Mouse (Mus musculus): Measurements from ENCODE around the gene Gpr158. TPM values are rescaled to one million over a fixed set of nuclear protein-coding genes. Genes with fewer than 3 reads are reported as not detected.
A peak's percentile ranks its signal among the peaks of the same experiment; 100 is the strongest.

Gene Gpr158
- 0.11 TPM in 1 of 2 replicates, not detected in the other for polyA plus RNA-seq (2015; fragmentation: Nextera tagmentation; extraction: Ambion mirVana)

DNA sequence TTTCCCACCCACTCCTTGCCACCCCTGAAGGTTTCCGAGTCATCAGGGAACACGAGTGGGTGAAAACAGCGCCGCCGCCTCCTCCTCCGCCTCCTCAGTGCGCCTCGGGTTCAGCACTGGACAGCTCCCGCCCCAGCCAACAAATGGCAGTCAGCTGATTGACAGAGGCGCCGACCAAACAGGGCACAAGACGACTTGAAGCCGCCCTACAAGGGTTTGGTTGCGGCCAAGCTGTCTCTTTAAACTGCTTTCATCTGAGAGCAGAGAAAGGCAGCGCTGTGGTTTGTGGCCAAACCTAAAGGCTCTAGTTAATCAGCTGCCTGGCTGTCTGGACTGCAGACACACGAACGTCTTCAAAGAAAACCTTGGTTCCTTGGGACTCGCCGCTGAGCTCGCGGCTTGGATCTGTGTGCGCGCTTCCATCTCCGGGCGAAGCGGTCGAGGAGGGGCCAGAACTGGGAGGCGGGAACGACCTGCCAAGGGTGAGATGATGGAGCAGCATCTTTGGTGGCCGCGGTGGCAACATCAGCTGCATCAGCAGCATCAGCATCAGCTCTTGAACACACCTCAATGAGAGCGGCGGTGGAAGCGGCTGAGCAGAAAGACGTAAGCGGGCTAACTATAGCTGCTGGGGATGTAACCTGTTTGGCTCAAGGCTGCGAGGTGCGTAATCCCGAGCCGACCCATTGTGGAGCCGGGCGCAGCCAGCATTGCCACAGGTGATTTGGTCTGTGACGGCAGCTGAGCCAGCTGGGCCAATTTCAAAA lies at the start of gene Gpr158:
Gpr158 (plus strand) TSS at position 198 of the 767 bp plus-strand sequence.
- ATAC-seq (ENCODE audit: insufficient number of reproducible peaks, insufficient read depth, low FRiP score, low TSS enrichment, low read depth), result peak; percentile 91
- Histone ChIP-seq H3K9me3 (0 out of 2 replicates have a peak, but pooled peaks cover 2% of the 10 kb centered on the region), H3K27ac (no peak within 1 kb of the TSS), H3K27me3 (peaks cover 45% of the 10 kb centered on the region), H3K4me2 (peak within 1 kb of the TSS; percentile 73), H3K36me3 (no peaks in the 10 kb centered on the region), H3K4me3 (peak within 1 kb of the TSS; percentile 48), H3K4me1 (peaks cover 5% of the 10 kb centered on the region; the same call in 1 of the 2 replicates), H3K9ac (no peak within 1 kb of the TSS)
- WGBS, result 1% methylated on average over 43 of the region's 43 CpGs

- H3K36me3 ChIP-seq, result no peaks in the 10 kb centered on the region
- no peak overlapping the region for H3K4me2 ChIP-seq
- H3K9me3 ChIP-seq, result no peaks in the 10 kb centered on the region
- H3K4me3 ChIP-seq, result no peak overlapping the region
- no peak overlapping the region for H3K9ac ChIP-seq
- no peak overlapping the region for H3K27ac ChIP-seq
- no peaks in the 10 kb centered on the region for H3K4me1 ChIP-seq
- WGBS, result 66% methylated on average over 5 of the region's 5 CpGs
- ATAC-seq (ENCODE audit: insufficient number of reproducible peaks, insufficient read depth, low FRiP score, low TSS enrichment, low read depth), result no peak
- no peaks in the 10 kb centered on the region for H3K27me3 ChIP-seq
Measured at GRCm38 (mm10) chr2:21343821-21344220, 23.5 kb upstream of the Gpr158 start.

DNA sequence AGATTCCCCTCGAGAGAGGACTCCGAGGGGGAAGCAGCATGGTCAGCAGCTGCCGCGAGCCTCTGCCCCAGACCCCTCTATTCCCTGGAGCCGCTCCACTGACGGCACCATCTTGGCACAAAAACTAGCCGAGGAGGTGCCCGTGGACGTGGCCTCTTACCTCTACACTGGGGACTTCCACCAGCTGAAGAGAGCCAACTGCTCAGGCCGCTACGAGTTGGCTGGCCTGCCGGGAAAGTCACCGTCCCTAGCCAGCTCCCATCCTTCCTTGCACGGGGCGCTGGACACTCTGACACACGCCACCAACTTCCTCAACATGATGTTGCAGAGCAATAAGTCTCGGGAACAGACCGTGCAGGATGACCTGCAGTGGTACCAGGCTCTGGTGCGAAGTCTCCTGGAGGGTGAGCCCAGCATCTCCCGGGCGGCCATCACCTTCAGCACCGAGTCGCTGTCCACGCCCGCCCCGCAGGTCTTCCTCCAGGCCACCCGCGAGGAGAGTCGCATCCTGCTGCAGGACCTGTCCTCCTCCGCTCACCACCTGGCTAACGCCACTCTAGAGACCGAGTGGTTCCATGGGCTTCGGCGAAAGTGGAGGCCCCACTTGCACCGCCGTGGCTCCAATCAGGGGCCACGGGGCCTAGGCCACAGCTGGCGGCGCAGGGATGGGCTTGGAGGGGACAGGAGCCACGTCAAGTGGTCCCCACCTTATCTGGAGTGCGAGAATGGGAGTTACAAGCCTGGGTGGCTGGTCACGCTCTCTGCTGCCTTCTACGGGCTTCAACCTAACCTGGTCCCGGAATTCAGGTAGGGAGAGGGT lies 1.2 kb downstream of the Gpr158 start:
- Histone ChIP-seq H3K4me2 (no peak overlapping the region; the same call in 1 of the 2 replicates), H3K27ac (no peak overlapping the region), H3K9me3 (0 out of 2 replicates have a peak, but pooled peaks cover 2% of the 10 kb centered on the region), H3K36me3 (no peaks in the 10 kb centered on the region), H3K27me3 (peaks cover 45% of the 10 kb centered on the region), H3K4me1 (peaks cover 5% of the 10 kb centered on the region; the same call in 1 of the 2 replicates), H3K4me3 (no peak overlapping the region), H3K9ac (no peak overlapping the region)
- WGBS, result 14% methylated on average over 44 of the region's 44 CpGs
- 0 out of 2 replicates have a peak, but pooled peaks have one; percentile 26 for ATAC-seq (ENCODE audit: insufficient number of reproducible peaks, insufficient read depth, low FRiP score, low TSS enrichment, low read depth)

- Histone ChIP-seq H3K9ac (no peak overlapping the region), H3K36me3 (no peaks in the 10 kb centered on the region), H3K27me3 (peaks cover 45% of the 10 kb centered on the region), H3K4me3 (no peak overlapping the region), H3K27ac (no peak overlapping the region), H3K4me1 (peaks cover 5% of the 10 kb centered on the region; the same call in 1 of the 2 replicates), H3K9me3 (0 out of 2 replicates have a peak, but pooled peaks cover under 1% of the 10 kb centered on the region), H3K4me2 (no peak overlapping the region)
- 40% methylated on average over 6 of the region's 6 CpGs for WGBS
- no peak for ATAC-seq (ENCODE audit: insufficient number of reproducible peaks, insufficient read depth, low FRiP score, low TSS enrichment, low read depth)
Measured at GRCm38 (mm10) chr2:21369171-21369485, 1.8 kb downstream of the Gpr158 start.

DNA sequence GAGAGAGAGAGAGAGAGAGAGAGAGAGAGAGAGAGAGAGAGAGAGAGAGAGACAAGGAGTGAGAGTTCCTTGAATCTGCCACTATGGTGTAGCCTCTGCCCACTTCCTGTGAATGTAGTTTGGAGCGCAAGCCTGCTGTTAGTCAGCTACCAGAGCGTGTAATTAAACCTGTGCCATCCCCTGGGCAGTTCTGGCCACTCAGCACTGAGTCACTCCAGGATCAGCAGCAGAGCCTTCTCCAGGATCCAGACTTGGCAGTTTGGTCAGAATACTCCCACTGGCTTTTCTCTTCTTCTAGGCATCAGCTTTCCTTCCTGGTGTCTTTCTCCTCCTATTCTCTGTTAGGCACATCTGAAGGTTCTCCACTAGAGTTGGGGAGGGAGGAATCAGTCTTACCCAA lies 2.2 kb downstream of the Gpr158 start:
- H3K4me3 ChIP-seq, result no peak overlapping the region
- peaks cover 45% of the 10 kb centered on the region for H3K27me3 ChIP-seq
- WGBS, result 52% methylated on average over 2 of the region's 2 CpGs
- H3K9me3 ChIP-seq, result no peaks in the 10 kb centered on the region
- no peak overlapping the region for H3K4me2 ChIP-seq
- no peaks in the 10 kb centered on the region for H3K36me3 ChIP-seq
- H3K9ac ChIP-seq, result no peak overlapping the region
- H3K4me1 ChIP-seq, result peaks cover 5% of the 10 kb centered on the region; the same call in 1 of the 2 replicates
- ATAC-seq (ENCODE audit: insufficient number of reproducible peaks, insufficient read depth, low FRiP score, low TSS enrichment, low read depth), result no peak
- no peak overlapping the region for H3K27ac ChIP-seq

DNA sequence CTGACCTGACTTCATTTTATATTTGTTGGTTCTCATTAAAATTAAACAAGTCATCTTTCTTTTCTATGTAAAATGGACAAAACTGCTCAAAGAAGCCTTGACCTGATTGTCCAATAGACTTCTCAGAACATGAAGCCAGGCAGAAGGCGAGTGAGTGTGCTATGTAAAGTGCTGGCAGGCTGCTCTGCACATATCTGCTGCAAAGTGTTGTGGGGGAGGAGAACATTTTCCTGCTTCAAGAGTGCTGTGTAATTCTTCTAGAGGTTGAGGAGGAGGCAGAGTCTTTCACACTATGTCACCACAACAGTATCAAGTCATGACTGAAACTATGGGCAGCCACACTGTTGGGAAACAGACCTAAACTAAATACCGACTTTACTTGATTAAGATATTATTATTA lies 12.2 kb downstream of the Gpr158 start:
- Histone ChIP-seq H3K27ac (no peak overlapping the region), H3K36me3 (no peaks in the 10 kb centered on the region), H3K9ac (no peak overlapping the region), H3K27me3 (no peaks in the 10 kb centered on the region), H3K4me1 (no peaks in the 10 kb centered on the region), H3K4me2 (no peak overlapping the region), H3K9me3 (no peaks in the 10 kb centered on the region), H3K4me3 (no peak overlapping the region)
- ATAC-seq (ENCODE audit: insufficient number of reproducible peaks, insufficient read depth, low FRiP score, low TSS enrichment, low read depth), result no peak
- 76% methylated on average over 2 of the region's 2 CpGs for WGBS

DNA sequence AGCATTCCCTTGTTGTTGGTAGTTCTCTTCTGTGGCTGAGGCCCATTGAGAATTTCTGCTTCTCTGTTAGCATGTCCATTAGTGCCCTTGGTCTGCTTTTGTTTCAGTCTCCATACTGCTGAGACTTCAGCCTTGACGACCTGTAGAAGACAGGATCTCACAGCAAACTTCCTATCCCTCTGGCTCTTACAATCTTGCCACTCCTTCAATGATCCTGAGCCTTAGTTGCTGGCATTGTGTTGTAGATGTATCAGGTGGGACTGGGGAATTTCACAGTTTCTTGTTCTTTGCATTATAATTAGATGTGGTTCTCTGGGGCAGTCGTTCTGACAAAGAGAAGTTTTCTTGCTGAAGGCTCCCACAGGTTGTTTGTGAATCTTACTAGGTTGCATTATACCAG lies 25.4 kb downstream of the Gpr158 start:
- ATAC-seq (ENCODE audit: insufficient number of reproducible peaks, insufficient read depth, low FRiP score, low TSS enrichment, low read depth), result no peak
- no peak overlapping the region for H3K9ac ChIP-seq
- no peaks in the 10 kb centered on the region for H3K27me3 ChIP-seq
- 6% methylated on average over 2 of the region's 2 CpGs for WGBS
- H3K36me3 ChIP-seq, result no peaks in the 10 kb centered on the region
- H3K27ac ChIP-seq, result no peak overlapping the region
- no peaks in the 10 kb centered on the region for H3K4me1 ChIP-seq
- H3K9me3 ChIP-seq, result no peaks in the 10 kb centered on the region
- no peak overlapping the region for H3K4me2 ChIP-seq
- H3K4me3 ChIP-seq, result no peak overlapping the region

DNA sequence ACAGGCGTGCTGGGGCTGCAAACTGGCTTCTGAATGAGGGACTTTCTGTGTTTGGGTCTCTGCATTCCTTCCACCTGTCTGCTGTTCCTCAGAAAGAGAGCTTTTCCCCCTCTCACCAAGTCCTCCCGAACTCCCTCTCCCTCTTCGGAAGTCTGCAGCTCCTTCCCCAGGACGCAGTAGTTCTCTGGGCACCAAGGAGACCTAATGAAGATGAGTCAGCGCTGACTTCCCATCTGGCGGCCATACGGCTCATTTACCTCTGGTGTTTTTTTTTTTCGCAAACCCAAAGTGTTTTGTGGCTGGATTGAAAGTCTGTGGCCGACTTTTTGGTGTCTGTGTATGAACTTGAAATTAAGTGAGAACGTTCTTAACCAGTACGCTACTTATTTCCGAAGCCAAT lies 30.0 kb downstream of the Gpr158 start:
- Histone ChIP-seq H3K9ac (no peak overlapping the region), H3K4me1 (no peaks in the 10 kb centered on the region), H3K27me3 (no peaks in the 10 kb centered on the region), H3K4me3 (no peak overlapping the region), H3K9me3 (no peaks in the 10 kb centered on the region), H3K4me2 (no peak overlapping the region), H3K36me3 (no peaks in the 10 kb centered on the region), H3K27ac (no peak overlapping the region)
- 73% methylated on average over 12 of the region's 12 CpGs for WGBS
- no peak for ATAC-seq (ENCODE audit: insufficient number of reproducible peaks, insufficient read depth, low FRiP score, low TSS enrichment, low read depth)

- 50% methylated on average over 3 of the region's 3 CpGs for WGBS
Measured at GRCm38 (mm10) chr2:21399657-21400056, 32.3 kb downstream of the Gpr158 start.

GRCm38 (mm10) chr2:21405617-21406016 lies 38.3 kb downstream of the Gpr158 start:
- Histone ChIP-seq H3K36me3 (no peaks in the 10 kb centered on the region), H3K4me2 (no peak overlapping the region), H3K27me3 (no peaks in the 10 kb centered on the region), H3K4me1 (no peaks in the 10 kb centered on the region), H3K4me3 (no peak overlapping the region), H3K27ac (no peak overlapping the region), H3K9me3 (no peaks in the 10 kb centered on the region), H3K9ac (no peak overlapping the region)
- 76% methylated on average over 3 of the region's 3 CpGs for WGBS
- no peak for ATAC-seq (ENCODE audit: insufficient number of reproducible peaks, insufficient read depth, low FRiP score, low TSS enrichment, low read depth)

More at GRCm38 (mm10) chr2:21399657-21400056, 32.3 kb downstream of the Gpr158 start:
- Histone ChIP-seq H3K9ac (no peak overlapping the region), H3K36me3 (no peaks in the 10 kb centered on the region), H3K4me2 (no peak overlapping the region), H3K9me3 (no peaks in the 10 kb centered on the region), H3K4me3 (no peak overlapping the region), H3K27me3 (no peaks in the 10 kb centered on the region), H3K4me1 (no peaks in the 10 kb centered on the region), H3K27ac (no peak overlapping the region)
- ATAC-seq (ENCODE audit: insufficient number of reproducible peaks, insufficient read depth, low FRiP score, low TSS enrichment, low read depth), result no peak

GRCm38 (mm10) chr2:21407443-21407985 lies 40.2 kb downstream of the Gpr158 start:
- no peak overlapping the region for H3K9ac ChIP-seq
- no peaks in the 10 kb centered on the region for H3K4me1 ChIP-seq
- H3K27me3 ChIP-seq, result no peaks in the 10 kb centered on the region
- H3K36me3 ChIP-seq, result no peaks in the 10 kb centered on the region
- no peak overlapping the region for H3K4me2 ChIP-seq
- WGBS, result 78% methylated on average over 2 of the region's 2 CpGs
- ATAC-seq (ENCODE audit: insufficient number of reproducible peaks, insufficient read depth, low FRiP score, low TSS enrichment, low read depth), result no peak
- no peaks in the 10 kb centered on the region for H3K9me3 ChIP-seq
- H3K27ac ChIP-seq, result no peak overlapping the region
- H3K4me3 ChIP-seq, result no peak overlapping the region
